Mouse (Mus musculus) testis, adult 2 months (tissue): Measurements from ENCODE around the gene Prrc2a.

Source experiments
- CTCF ChIP-seq: fragments of 200-500 bp; IDR thresholded peaks from 2 replicates; pipeline ENCODE4 v1.5.1; 2012; ENCODE audit warnings: low read depth, mild to moderate bottlenecking, inconsistent platforms, low read length, moderate library complexity; ENCODE audit not compliant: control insufficient read depth, insufficient read depth, insufficient replicate concordance
- POLR2A ChIP-seq: fragments of 200-500 bp; IDR thresholded peaks from 2 replicates; pipeline ENCODE4 v1.6.1; 2012; ENCODE audit warnings: low read depth, mild to moderate bottlenecking, inconsistent platforms, low read length, moderate library complexity; ENCODE audit not compliant: control insufficient read depth

DNA sequence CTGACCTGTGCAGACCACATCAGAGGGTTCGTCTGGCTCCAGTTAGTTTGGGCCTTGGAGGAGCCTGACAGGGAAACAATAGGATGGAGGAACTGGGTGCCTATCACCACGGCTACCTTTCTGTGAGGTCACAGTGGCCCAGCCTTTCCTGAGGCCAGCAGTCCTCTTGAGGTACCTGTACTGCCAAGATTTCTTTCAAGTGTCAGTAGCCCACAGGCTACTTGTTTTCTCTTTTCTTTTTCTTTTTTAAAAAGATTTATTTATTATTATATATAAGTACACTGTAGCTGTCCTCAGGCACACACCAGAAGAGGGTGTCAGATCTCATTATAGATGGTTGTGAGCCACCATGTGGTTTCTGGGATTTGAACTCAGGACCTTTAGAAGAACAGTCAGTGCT is 11.3 kb upstream of the Prrc2a start, which contains the start of gene Aif1:
- no peak for TF ChIP-seq CTCF
- no peak for TF ChIP-seq POLR2A
